Mouse (Mus musculus) G1E (cell line): ENCODE results near the gene Dok1. TPM values are rescaled to one million over a fixed set of nuclear protein-coding genes. Genes with fewer than 3 reads are reported as not detected.

Source experiments
- ATAC-seq: 2 replicates; pipeline ENCODE4 v1.8.0; 2016; ENCODE audit warnings: mild to moderate bottlenecking; ENCODE audit not compliant: insufficient number of reproducible peaks, poor library complexity, low FRiP score, severe bottlenecking; ENCODE audit errors: extremely low read depth
- DNase-seq: peaks from one replicate; pipeline ENCODE4 v3.0.0; 2012; ENCODE audit warnings: low spot score
- H3K27me3 ChIP-seq: 2 replicates; pipeline ENCODE4 v1.6.1; 2012; ENCODE audit warnings: mild to moderate bottlenecking, low read length, inconsistent platforms; ENCODE audit not compliant: insufficient read depth
- H3K36me3 ChIP-seq: replicated peaks from 2 replicates; pipeline ENCODE3; 2012; ENCODE audit warnings: mild to moderate bottlenecking, inconsistent platforms
- H3K4me1 ChIP-seq: 2 replicates; pipeline ENCODE4 v1.6.1; 2012; ENCODE audit warnings: low read depth, low read length, inconsistent platforms, mixed read lengths; ENCODE audit not compliant: insufficient read depth
- H3K4me3 ChIP-seq: 2 replicates; pipeline ENCODE4 v1.5.1; 2012; ENCODE audit warnings: low read depth, mild to moderate bottlenecking, inconsistent platforms, low read length, moderate library complexity, mixed read lengths
- H3K9me3 ChIP-seq: replicated peaks from 2 replicates; pipeline ENCODE4 v1.6.1; 2012; ENCODE audit warnings: inconsistent platforms
- CTCF ChIP-seq: IDR thresholded peaks from 2 replicates; pipeline ENCODE4 v1.5.1; 2012; ENCODE audit warnings: low read depth, low read length, inconsistent platforms, mixed read lengths
- GATA1 ChIP-seq: IDR thresholded peaks from 2 replicates; pipeline ENCODE4 v1.6.1; 2012; ENCODE audit warnings: borderline replicate concordance, low read length, inconsistent platforms, mixed read lengths
- GATA2 ChIP-seq: IDR thresholded peaks from 2 replicates; pipeline ENCODE4 v1.6.1; 2012; ENCODE audit warnings: low read depth, low read length, inconsistent platforms, borderline replicate concordance
- POLR2AphosphoS5 ChIP-seq: IDR thresholded peaks from 2 replicates; pipeline ENCODE4 v1.6.1; 2012; ENCODE audit warnings: low read depth, low read length, inconsistent platforms; ENCODE audit not compliant: insufficient replicate concordance
- TAL1 ChIP-seq: conservative IDR thresholded peaks from 2 replicates; pipeline ENCODE4 v1.6.1; 2012; ENCODE audit warnings: low read depth, low read length, inconsistent platforms, mixed read lengths
- polyA plus RNA-seq: library from polyadenylated mRNA; stranded (reverse); fragments of >175 nt; gene quantifications from 2 replicates; pipeline ENCODE4 v1.2.3, GENCODE M21; 2012
- total RNA-seq, 2 experiments: library from RNA; stranded (forward) in 1 of 2; stranded (reverse) in 1 of 2; fragments of 200-1000 nt in 1 of 2; fragments of >200 nt in 1 of 2; fragmentation: Nextera tagmentation in 1 of 2; gene quantifications; 2 replicates each; pipeline ENCODE4 v1.2.3; 2014 to 2017

The Dok1 gene
- total and polyA plus RNA-seq, 3 experiments = 7.8 to 82.5 (median 28.4) TPM

DNA sequence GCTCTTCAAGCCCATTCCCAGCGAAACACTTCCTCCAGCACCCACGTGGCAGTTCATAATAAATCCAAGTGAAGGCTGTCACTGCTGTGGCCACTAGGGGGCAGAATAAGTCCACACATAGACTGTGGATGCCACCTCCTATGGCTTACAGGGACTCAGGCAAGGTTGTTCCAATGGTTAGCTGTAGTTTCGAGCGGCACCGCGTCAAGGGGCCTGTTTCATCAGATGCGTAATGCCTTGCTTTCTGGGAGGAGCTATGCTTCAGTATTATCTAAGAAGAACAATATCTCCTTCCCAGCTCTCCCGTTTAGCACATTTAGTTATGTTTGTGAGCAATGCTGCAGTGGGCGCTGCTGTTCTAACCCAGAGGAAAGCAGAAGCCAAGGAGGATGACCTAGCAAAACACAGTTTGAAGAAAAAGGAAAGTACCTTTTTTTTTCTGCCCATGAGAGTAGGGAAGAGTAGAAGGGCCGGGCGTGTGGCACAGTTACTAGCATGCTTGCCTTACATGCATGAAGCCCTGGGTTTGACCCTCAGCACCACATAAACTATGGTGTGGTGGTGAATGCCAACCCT, 36.4 kb downstream of the Dok1 start:
- Histone ChIP-seq H3K36me3 (no peaks in the 10 kb centered on the region), H3K4me1 (peaks cover 26% of the 10 kb centered on the region), H3K9me3 (no peaks in the 10 kb centered on the region), H3K4me3 (peak overlapping the region; percentile 55; the same call in 1 of the 2 replicates), H3K27me3 (peaks cover 13% of the 10 kb centered on the region)
- DNase-seq = peak; percentile 67
- TF ChIP-seq POLR2AphosphoS5 = no peak
- no peak for TF ChIP-seq TAL1
- TF ChIP-seq CTCF = peak; percentile 74
- no peak for TF ChIP-seq GATA2
- no peak for TF ChIP-seq GATA1
- ATAC-seq = peak; percentile 87

- ATAC-seq (no peak), DNase-seq (no peak)
- H3K27me3 ChIP-seq = peaks cover 19% of the 10 kb centered on the region
- no peaks in the 10 kb centered on the region for H3K9me3 ChIP-seq
- H3K4me1 ChIP-seq = peaks cover 28% of the 10 kb centered on the region
- H3K4me3 ChIP-seq = no peak overlapping the region
- H3K36me3 ChIP-seq = no peaks in the 10 kb centered on the region
- TF ChIP-seq CTCF (no peak), GATA2 (no peak), GATA1 (no peak), POLR2AphosphoS5 (no peak), TAL1 (no peak)
These were observed 38.9 kb downstream of the Dok1 start for GRCm38 (mm10) chr6:82994372-82994771.

DNA sequence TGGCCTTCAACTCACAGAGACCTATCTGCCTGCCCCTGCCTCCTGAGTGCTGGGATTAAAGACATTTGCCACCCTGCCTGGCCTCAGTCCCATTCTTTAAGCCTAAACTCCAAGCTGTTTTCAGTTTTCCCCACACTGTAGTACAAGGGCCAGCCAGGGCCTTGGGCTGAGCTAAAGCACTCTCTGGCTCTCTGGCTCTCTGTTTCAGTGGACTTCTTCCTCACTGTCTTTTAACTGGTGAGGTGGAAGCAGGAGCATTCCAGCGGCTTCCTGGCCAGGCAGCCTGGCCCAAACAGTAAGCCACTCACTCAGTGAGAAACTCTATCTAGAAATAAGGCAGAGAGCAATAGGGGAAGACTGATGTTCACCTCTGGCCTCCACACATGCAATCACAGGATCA, 39.6 kb downstream of the Dok1 start:
- H3K36me3 ChIP-seq = no peaks in the 10 kb centered on the region
- peaks cover 19% of the 10 kb centered on the region for H3K27me3 ChIP-seq
- no peak for ATAC-seq
- H3K4me1 ChIP-seq = peaks cover 26% of the 10 kb centered on the region
- no peak for TF ChIP-seq CTCF
- no peak for TF ChIP-seq TAL1
- no peak for TF ChIP-seq GATA1
- no peak for TF ChIP-seq GATA2
- no peak for TF ChIP-seq POLR2AphosphoS5
- no peaks in the 10 kb centered on the region for H3K9me3 ChIP-seq
- no peak for DNase-seq
- H3K4me3 ChIP-seq = no peak overlapping the region

DNA sequence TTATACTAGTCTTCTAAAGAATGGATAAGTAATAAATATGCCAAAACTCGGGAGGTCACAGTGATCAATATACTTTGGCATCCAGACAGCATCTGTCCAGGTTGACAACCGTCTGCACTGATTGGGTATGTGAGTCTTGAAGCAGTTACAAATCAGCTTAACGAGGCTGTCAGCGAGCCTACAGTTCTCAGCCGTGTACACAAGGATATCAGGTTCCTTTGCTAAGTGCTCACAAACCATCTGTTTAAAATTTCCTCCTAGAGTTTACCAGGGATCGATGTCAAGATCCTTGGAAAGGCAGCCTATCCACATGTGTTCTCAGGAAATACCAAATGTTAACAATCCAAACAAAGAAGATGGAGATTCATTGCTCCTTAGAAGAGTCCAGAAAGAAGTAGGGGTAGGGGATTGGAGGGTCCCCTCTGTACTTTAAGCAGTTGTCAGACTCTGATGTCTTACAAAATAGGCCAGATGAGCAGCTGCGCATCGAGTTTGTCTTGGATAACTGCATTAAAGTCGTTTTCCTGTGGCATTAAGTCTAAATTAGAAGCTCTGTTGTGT, 45.8 kb downstream of the Dok1 start:
- H3K9me3 ChIP-seq = no peaks in the 10 kb centered on the region
- DNase-seq (no peak), ATAC-seq (no peak)
- H3K27me3 ChIP-seq = peaks cover 22% of the 10 kb centered on the region
- H3K4me1 ChIP-seq = peaks cover 2% of the 10 kb centered on the region; the same call in 1 of the 2 replicates
- H3K4me3 ChIP-seq = no peak overlapping the region
- no peaks in the 10 kb centered on the region for H3K36me3 ChIP-seq
- TF ChIP-seq TAL1 = no peak
- no peak for TF ChIP-seq CTCF
- TF ChIP-seq GATA1 = no peak
- TF ChIP-seq GATA2 = no peak
- TF ChIP-seq POLR2AphosphoS5 = no peak

Other genes with a start within 250 kb of the Dok1 start
- not detected in 2 replicates for gene Sema4f, start 93.7 kb downstream of the Dok1 start, total RNA-seq (2014; fragmentation: Nextera tagmentation)
- 0.11 TPM in 1 of 2 replicates, not detected in the other for gene Sema4f, start 93.7 kb downstream of the Dok1 start, total RNA-seq (2017)
- gene Sema4f, start 93.7 kb downstream of the Dok1 start, polyA plus RNA-seq = not detected in 2 replicates
- gene M1ap, start 86.6 kb downstream of the Dok1 start, total RNA-seq (2014; fragmentation: Nextera tagmentation) = 6.7 and 12.3 TPM in 2 replicates
- gene M1ap, start 86.6 kb downstream of the Dok1 start, total RNA-seq (2017) = 3.3 and 3.5 TPM in 2 replicates
- gene M1ap, start 86.6 kb downstream of the Dok1 start, polyA plus RNA-seq = 7.4 and 8.2 TPM in 2 replicates
- 0.75 and 0.87 TPM in 2 replicates for gene Loxl3, start 702 bp upstream of the Dok1 start, total RNA-seq (2014; fragmentation: Nextera tagmentation)
- gene Loxl3, start 702 bp upstream of the Dok1 start, total RNA-seq (2017) = 0.71 and 1.1 TPM in 2 replicates
- gene Loxl3, start 702 bp upstream of the Dok1 start, polyA plus RNA-seq = 0.12 and 0.32 TPM in 2 replicates
- 409 and 454 TPM in 2 replicates for gene Aup1, start 21.1 kb upstream of the Dok1 start, total RNA-seq (2014; fragmentation: Nextera tagmentation)
- gene Aup1, start 21.1 kb upstream of the Dok1 start, total RNA-seq (2017) = 133 and 163 TPM in 2 replicates
- 1,014 and 1,378 TPM in 2 replicates for gene Aup1, start 21.1 kb upstream of the Dok1 start, polyA plus RNA-seq
- gene Htra2, start 21.8 kb upstream of the Dok1 start, total RNA-seq (2014; fragmentation: Nextera tagmentation) = 36.0 and 39.9 TPM in 2 replicates
- gene Htra2, start 21.8 kb upstream of the Dok1 start, total RNA-seq (2017) = 36.7 and 47.0 TPM in 2 replicates
- 35.6 and 36.5 TPM in 2 replicates for gene Htra2, start 21.8 kb upstream of the Dok1 start, polyA plus RNA-seq
- 23.5 and 28.7 TPM in 2 replicates for gene Dqx1, start 24.4 kb upstream of the Dok1 start, total RNA-seq (2014; fragmentation: Nextera tagmentation)
- 2.5 and 3.8 TPM in 2 replicates for gene Dqx1, start 24.4 kb upstream of the Dok1 start, total RNA-seq (2017)
- gene Dqx1, start 24.4 kb upstream of the Dok1 start, polyA plus RNA-seq = 1.4 and 2.3 TPM in 2 replicates
- not detected in 2 replicates for gene Tlx2, start 36.8 kb upstream of the Dok1 start, total RNA-seq (2014; fragmentation: Nextera tagmentation)
- not detected in 2 replicates for gene Tlx2, start 36.8 kb upstream of the Dok1 start, total RNA-seq (2017)
- not detected in 2 replicates for gene Tlx2, start 36.8 kb upstream of the Dok1 start, polyA plus RNA-seq
- gene Pcgf1, start 44.4 kb upstream of the Dok1 start, total RNA-seq (2014; fragmentation: Nextera tagmentation) = 41.1 and 57.1 TPM in 2 replicates
- gene Pcgf1, start 44.4 kb upstream of the Dok1 start, total RNA-seq (2017) = 14.5 and 17.8 TPM in 2 replicates
- gene Pcgf1, start 44.4 kb upstream of the Dok1 start, polyA plus RNA-seq = 8.7 and 10.8 TPM in 2 replicates
- gene Lbx2, start 52.9 kb upstream of the Dok1 start, total RNA-seq (2014; fragmentation: Nextera tagmentation) = not detected in 2 replicates
- gene Lbx2, start 52.9 kb upstream of the Dok1 start, total RNA-seq (2017) = not detected in 2 replicates
- 0.15 and 0.19 TPM in 2 replicates for gene Lbx2, start 52.9 kb upstream of the Dok1 start, polyA plus RNA-seq
- gene Ccdc142, start 68.1 kb upstream of the Dok1 start, total RNA-seq (2014; fragmentation: Nextera tagmentation) = 1.0 and 3.4 TPM in 2 replicates
- gene Ccdc142, start 68.1 kb upstream of the Dok1 start, total RNA-seq (2017) = 4.2 and 4.4 TPM in 2 replicates
- 5.5 and 6.3 TPM in 2 replicates for gene Ccdc142, start 68.1 kb upstream of the Dok1 start, polyA plus RNA-seq
- 2.6 and 2.9 TPM in 2 replicates for gene Gm42688, start 68.1 kb upstream of the Dok1 start, total RNA-seq (2014; fragmentation: Nextera tagmentation)
- gene Gm42688, start 68.1 kb upstream of the Dok1 start, total RNA-seq (2017) = 3.9 and 4.3 TPM in 2 replicates
- gene Gm42688, start 68.1 kb upstream of the Dok1 start, polyA plus RNA-seq = 2.5 and 3.4 TPM in 2 replicates
- gene Mrpl53, start 75.6 kb upstream of the Dok1 start, total RNA-seq (2014; fragmentation: Nextera tagmentation) = 17.5 and 22.1 TPM in 2 replicates
- 28.5 and 32.5 TPM in 2 replicates for gene Mrpl53, start 75.6 kb upstream of the Dok1 start, total RNA-seq (2017)
- gene Mrpl53, start 75.6 kb upstream of the Dok1 start, polyA plus RNA-seq = 43.2 and 51.2 TPM in 2 replicates
- gene Mogs, start 82.0 kb upstream of the Dok1 start, total RNA-seq (2014; fragmentation: Nextera tagmentation) = 26.5 and 28.3 TPM in 2 replicates
- gene Mogs, start 82.0 kb upstream of the Dok1 start, total RNA-seq (2017) = 44.6 and 47.7 TPM in 2 replicates
- gene Mogs, start 82.0 kb upstream of the Dok1 start, polyA plus RNA-seq = 104 and 116 TPM in 2 replicates
- 30.8 and 49.1 TPM in 2 replicates for gene Wbp1, start 88.1 kb upstream of the Dok1 start, total RNA-seq (2014; fragmentation: Nextera tagmentation)
- gene Wbp1, start 88.1 kb upstream of the Dok1 start, total RNA-seq (2017) = 94.7 and 104 TPM in 2 replicates
- gene Wbp1, start 88.1 kb upstream of the Dok1 start, polyA plus RNA-seq = 32.3 and 47.9 TPM in 2 replicates
- gene Ino80b, start 92.0 kb upstream of the Dok1 start, total RNA-seq (2014; fragmentation: Nextera tagmentation) = 19.7 and 20.5 TPM in 2 replicates
- 21.1 and 27.1 TPM in 2 replicates for gene Ino80b, start 92.0 kb upstream of the Dok1 start, total RNA-seq (2017)
- 121 and 171 TPM in 2 replicates for gene Ino80b, start 92.0 kb upstream of the Dok1 start, polyA plus RNA-seq
- 6.8 and 7.6 TPM in 2 replicates for gene Rtkn, start 102.0 kb upstream of the Dok1 start, total RNA-seq (2014; fragmentation: Nextera tagmentation)
- gene Rtkn, start 102.0 kb upstream of the Dok1 start, total RNA-seq (2017) = 4.0 and 4.9 TPM in 2 replicates
- 34.2 and 48.4 TPM in 2 replicates for gene Rtkn, start 102.0 kb upstream of the Dok1 start, polyA plus RNA-seq
- gene Wdr54, start 122.9 kb upstream of the Dok1 start, total RNA-seq (2014; fragmentation: Nextera tagmentation) = not detected in 2 replicates
- 0.27 TPM in 1 of 2 replicates, not detected in the other for gene Wdr54, start 122.9 kb upstream of the Dok1 start, total RNA-seq (2017)
- not detected in 2 replicates for gene Wdr54, start 122.9 kb upstream of the Dok1 start, polyA plus RNA-seq
- not detected in 2 replicates for gene 1700003E16Rik, start 122.9 kb upstream of the Dok1 start, total RNA-seq (2014; fragmentation: Nextera tagmentation)
- 0.12 and 0.16 TPM in 2 replicates for gene 1700003E16Rik, start 122.9 kb upstream of the Dok1 start, total RNA-seq (2017)
- gene 1700003E16Rik, start 122.9 kb upstream of the Dok1 start, polyA plus RNA-seq = not detected in 2 replicates
- 83.0 and 86.3 TPM in 2 replicates for gene Dctn1, start 132.4 kb upstream of the Dok1 start, total RNA-seq (2014; fragmentation: Nextera tagmentation)
- 31.0 and 51.6 TPM in 2 replicates for gene Dctn1, start 132.4 kb upstream of the Dok1 start, total RNA-seq (2017)
- gene Dctn1, start 132.4 kb upstream of the Dok1 start, polyA plus RNA-seq = 243 and 444 TPM in 2 replicates
- gene Slc4a5, start 186.4 kb upstream of the Dok1 start, total RNA-seq (2014; fragmentation: Nextera tagmentation) = not detected in 2 replicates
- 0.05 TPM in 1 of 2 replicates, not detected in the other for gene Slc4a5, start 186.4 kb upstream of the Dok1 start, total RNA-seq (2017)
- gene Slc4a5, start 186.4 kb upstream of the Dok1 start, polyA plus RNA-seq = not detected in 2 replicates